Mouse (Mus musculus): ENCODE measurements around the gene Hyal6.

The Hyal6 gene

GRCm38 (mm10) chr6:24732945-24733344, at the start of gene Hyal6:
Hyal6 (plus strand) TSS chr6:24733245.
- no peak for DNase-seq (ENCODE audit: low read depth, low spot score)

- no peak for DNase-seq (ENCODE audit: low read depth, low spot score)
Observed at GRCm38 (mm10) chr6:24687871-24688270, 45.2 kb upstream of the Hyal6 start.

DNA sequence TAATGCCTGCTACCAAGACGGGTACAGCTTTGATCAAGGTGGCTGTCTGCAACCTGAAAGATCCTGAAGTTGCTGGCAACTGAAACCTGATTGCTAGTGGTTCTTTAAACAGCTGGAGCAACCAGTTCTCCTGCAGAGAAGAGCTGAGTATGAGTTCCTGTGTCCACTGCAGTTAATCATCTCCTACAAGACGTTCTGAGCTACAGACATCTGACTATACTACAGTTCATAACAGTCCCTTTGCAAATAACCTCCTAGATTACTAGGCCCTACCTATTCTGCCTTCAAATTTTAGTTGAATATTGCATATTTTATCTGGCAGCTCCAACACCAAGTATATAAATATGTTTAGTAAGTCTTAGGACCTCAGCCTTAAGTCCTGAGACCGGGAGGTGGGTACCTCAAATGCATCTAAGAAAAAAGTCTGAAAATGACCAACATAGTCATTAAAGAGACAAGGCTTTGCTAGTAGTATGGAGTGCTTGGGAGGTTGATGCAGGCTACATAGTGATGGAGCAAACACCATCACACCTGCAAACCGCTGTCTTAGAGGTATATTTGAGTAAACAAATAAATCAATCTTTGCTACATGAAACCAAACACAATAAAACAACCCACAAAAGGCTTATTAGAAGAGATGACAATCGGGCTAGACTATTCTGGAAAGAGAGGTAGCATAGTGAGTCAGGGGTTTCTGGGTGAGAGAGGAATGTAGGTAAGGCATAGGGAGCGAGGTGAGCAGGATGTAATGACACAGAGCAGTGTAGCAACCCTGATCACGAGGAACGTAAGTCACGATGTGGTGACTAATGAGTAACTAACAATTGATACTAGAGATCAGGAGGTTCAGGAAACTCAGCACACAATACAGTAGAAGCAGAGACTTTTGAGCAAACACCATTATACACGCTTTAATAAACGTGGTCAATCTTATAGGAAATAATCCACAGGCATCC, 38.3 kb upstream of the Hyal6 start:
- no peak for DNase-seq (ENCODE audit: low read depth, low spot score)

GRCm38 (mm10) chr6:24696117-24696516, 36.9 kb upstream of the Hyal6 start:
- DNase-seq (ENCODE audit: low read depth, low spot score), result no peak

DNA sequence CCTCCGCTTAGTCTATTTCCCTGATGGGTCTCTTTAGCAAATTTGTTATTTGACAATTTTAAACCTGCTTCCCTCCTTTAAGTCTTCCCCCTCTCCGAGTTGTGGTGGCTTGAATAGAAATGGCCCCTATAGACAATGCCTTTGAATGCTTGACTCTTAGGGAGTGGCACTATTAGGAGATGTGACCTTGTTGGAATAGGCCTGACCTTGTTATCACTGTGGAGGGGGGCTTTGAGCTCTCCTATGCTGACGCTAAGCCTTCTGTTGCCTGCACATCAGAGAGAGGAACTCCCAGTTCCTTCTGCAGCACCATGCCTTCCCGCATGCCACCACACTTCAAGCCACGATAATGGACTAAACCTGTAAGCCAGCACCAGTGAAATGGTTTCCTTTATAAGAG, 35.8 kb upstream of the Hyal6 start:
- no peak for DNase-seq (ENCODE audit: low read depth, low spot score)

DNA sequence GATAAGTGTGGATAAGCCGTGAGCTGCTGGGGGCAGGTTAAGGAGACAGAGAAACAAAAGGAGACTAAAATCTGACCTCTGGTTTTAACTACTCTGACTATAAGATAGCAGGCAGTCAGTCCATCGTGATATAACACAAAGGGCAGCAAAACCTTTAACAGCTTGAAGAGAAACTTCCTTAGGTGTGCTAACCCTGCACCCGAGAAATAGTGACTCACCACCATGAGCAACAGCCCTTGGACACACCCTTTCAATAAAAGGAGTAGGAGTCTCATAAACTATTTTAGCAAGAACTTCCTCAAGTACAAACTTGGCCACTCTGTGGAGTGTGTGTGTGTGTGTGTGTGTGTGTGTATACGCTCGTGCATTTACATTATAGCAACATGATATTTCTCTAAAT, 26.0 kb upstream of the Hyal6 start:
- DNase-seq (ENCODE audit: low read depth, low spot score), result no peak

DNA sequence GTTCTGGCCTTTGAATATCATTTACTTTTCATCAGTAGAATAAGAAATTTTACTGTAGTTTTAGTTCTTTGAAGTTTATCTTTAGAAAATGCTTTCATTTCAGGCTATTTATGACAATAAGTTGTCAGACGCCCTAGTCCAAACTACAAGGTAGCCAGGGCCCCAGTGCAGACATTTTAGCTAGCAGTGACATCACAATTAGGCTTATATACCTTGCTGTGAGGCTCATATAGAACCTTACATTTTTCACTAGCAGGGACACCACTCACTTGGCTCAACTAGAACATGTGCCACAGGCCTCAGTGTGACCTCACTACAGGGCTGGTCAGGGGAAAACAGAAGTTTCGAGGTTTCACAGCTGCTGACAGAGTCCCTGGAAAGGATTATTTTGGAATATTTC, 25.5 kb upstream of the Hyal6 start:
- DNase-seq (ENCODE audit: low read depth, low spot score), result no peak

- DNase-seq (ENCODE audit: low read depth, low spot score), result no peak
Observed at GRCm38 (mm10) chr6:24721317-24722099, 11.5 kb upstream of the Hyal6 start.

- DNase-seq (ENCODE audit: low read depth, low spot score), result no peak
Observed at GRCm38 (mm10) chr6:24728130-24728529, 4.9 kb upstream of the Hyal6 start.

DNA sequence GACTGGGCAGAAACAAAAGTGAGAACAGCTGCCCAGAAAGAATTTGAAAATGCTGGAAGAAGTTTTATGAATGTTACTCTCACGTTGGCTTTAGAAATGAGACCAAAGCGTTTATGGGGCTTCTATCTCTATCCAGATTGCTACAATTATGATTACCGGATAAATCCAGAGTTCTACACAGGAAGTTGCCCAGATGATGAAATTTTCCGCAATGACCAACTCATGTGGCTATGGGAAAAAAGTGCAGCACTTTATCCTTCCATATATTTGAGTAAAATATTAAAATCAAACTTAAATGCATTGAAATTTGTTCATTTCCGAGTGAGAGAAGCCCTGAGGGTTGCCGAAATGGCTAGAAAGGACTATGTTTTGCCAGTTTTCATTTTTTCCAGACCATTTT, 1.5 kb downstream of the Hyal6 start:
- no peak for DNase-seq (ENCODE audit: low read depth, low spot score)

DNA sequence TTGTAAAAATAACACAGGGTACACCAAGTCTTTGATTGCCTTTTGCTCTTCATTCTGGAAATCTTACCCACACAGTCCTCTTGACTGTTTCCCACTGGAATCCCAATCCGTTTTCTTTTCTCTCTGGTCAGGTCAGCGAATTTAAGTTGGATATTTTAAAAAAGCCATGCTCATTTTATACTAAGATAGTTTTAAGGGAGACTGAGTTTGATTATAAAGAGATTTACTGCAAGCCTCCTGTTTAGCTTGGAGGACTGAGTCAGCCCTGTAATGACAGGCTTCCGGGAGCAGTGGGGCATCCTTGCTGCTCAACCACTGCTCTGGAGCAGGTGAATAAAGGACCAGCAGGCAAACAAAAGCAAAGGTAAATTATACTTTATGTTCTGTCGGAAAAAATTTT, 15.0 kb downstream of the Hyal6 start, which contains the start of gene Hyal4:
Gene Hyal4 (plus strand): TSS at position 301 of the 400 bp plus-strand sequence.
- DNase-seq (ENCODE audit: low read depth, low spot score), result no peak

- no peak for DNase-seq (ENCODE audit: low read depth, low spot score)
Observed at GRCm38 (mm10) chr6:24759281-24759680, 26.2 kb downstream of the Hyal6 start.

DNA sequence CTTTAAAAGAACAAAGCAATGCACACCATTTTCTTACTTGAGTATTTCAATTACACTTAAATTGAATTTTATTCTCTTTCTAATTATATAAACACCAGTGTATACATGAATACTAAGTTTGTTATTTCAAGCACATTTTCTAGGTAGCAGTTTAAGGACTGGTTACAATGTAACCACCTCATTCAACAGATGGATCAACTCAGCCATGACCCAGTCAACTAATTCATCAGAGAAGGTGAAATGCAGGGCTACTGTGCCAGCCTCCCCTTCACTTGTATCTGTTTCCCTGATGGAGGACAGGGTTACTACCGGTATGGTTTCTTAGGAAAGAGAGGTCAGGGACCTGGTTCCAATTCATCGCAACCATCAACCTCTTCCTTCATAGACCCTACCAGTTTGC, 33.2 kb downstream of the Hyal6 start:
- no peak for DNase-seq (ENCODE audit: low read depth, low spot score)

GRCm38 (mm10) chr6:24779182-24779581, 46.1 kb downstream of the Hyal6 start:
- no peak for DNase-seq (ENCODE audit: low read depth, low spot score)

GRCm38 (mm10) chr6:24790888-24791287, 57.8 kb downstream of the Hyal6 start, which contains the start of gene Spam1:
Spam1 (plus strand) TSS chr6:24791188.
- DNase-seq (ENCODE audit: low read depth, low spot score), result no peak
